Mouse (Mus musculus): ENCODE measurements around the gene Olfr462.

The Olfr462 gene

DNA sequence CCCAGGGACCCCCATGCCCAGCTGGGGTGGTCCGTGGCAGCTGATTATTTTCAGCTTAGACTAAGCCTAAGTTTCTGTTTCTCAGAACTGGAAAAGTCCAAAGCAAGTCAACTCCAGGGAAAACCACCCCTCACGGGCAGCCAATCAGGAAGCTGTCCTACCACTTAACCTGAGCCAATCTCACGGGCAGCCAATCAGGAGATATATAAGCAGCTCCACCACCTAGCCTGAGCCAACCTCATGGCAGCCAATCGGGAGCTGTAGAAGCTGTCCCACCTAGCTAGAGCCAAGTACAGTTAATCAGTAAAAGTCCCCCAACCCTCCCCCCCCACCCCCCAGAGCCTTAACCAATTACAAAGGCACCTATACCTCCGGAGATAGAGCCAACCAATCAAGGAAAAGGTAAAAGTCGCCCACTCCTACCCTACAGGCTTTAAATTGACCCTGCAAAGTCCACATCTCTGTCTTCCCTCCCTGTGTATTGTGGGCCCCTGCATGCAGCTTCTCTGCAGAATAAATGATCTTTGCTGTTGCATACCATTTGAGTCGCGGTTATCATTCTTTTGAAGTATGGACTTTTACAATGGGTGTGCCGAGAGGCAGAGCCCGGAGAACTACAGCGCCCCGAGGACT lies 45.0 kb downstream of the Olfr462 start:
- no peak for DNase-seq (ENCODE audit: low spot score)

- no peak for DNase-seq (ENCODE audit: low spot score)
These were observed 50.6 kb downstream of the Olfr462 start for GRCm38 (mm10) chr11:87841436-87841835.

- DNase-seq (ENCODE audit: low spot score) = no peak
These were observed 51.4 kb downstream of the Olfr462 start for GRCm38 (mm10) chr11:87840676-87841075.

All from T-cell, adult 2 months (primary cell).